Mouse (Mus musculus) forebrain, postnatal 0 days (tissue): ENCODE measurements at regions not wholly inside any gene's neighbourhood (a gene's known extent, or its start where the extent isn't known, plus 50 kb on each side); places are given as distances from the start of the nearest gene placed in this dataset.
A peak's percentile ranks its signal among the peaks of the same experiment; 100 is the strongest.

Experiments used
- ATAC-seq: fragments of 200-750 bp; cut with Nextera tagmentation; 2 replicates; pipeline ENCODE4 v1.8.0; 2017; ENCODE audit warnings: mild to moderate bottlenecking, moderate library complexity
- DNase-seq: peaks from one replicate; pipeline ENCODE4 v3.0.0-alpha.2; 2015
- H3K27ac ChIP-seq: fragments of 300-500 bp; sonication (generic); 2 replicates; pipeline ENCODE4 v1.5.1; 2014; ENCODE audit warnings: low read depth, mild to moderate bottlenecking, antibody characterized with exemption, low read length, moderate library complexity, mixed read lengths
- H3K27me3 ChIP-seq: fragments of 300-500 bp; sonication (generic); 2 replicates; pipeline ENCODE4 v1.6.1; 2014; ENCODE audit warnings: mild to moderate bottlenecking, low read length, mixed read lengths; ENCODE audit not compliant: insufficient read depth
- H3K36me3 ChIP-seq: fragments of 300-500 bp; sonication (generic); 2 replicates; pipeline ENCODE4 v1.6.1; 2014; ENCODE audit warnings: mild to moderate bottlenecking, moderate library complexity; ENCODE audit not compliant: insufficient read depth
- H3K4me1 ChIP-seq: fragments of 300-500 bp; sonication (generic); 2 replicates; pipeline ENCODE4 v1.6.1; 2014; ENCODE audit warnings: antibody characterized with exemption; ENCODE audit not compliant: insufficient read depth
- H3K4me2 ChIP-seq: fragments of 300-500 bp; sonication (generic); 2 replicates; pipeline ENCODE4 v1.6.1; 2014; ENCODE audit warnings: low read depth, mild to moderate bottlenecking, moderate library complexity
- H3K4me3 ChIP-seq: fragments of 300-500 bp; sonication (generic); 2 replicates; pipeline ENCODE4 v1.5.1; 2014; ENCODE audit warnings: low read depth, low read length, mixed read lengths
- H3K9ac ChIP-seq: fragments of 300-500 bp; sonication (generic); 2 replicates; pipeline ENCODE4 v1.6.1; 2014; ENCODE audit warnings: mild to moderate bottlenecking
- H3K9me3 ChIP-seq: fragments of 300-500 bp; sonication (generic); 2 replicates; pipeline ENCODE4 v1.6.1; 2016; ENCODE audit warnings: low read length
- CTCF ChIP-seq: sonication (generic); IDR thresholded peaks from 2 replicates; pipeline ENCODE4 v1.5.1; 2016; ENCODE audit warnings: antibody characterized with exemption, control low read depth, low read depth
- WGBS: fragments of 180-500 bp; shearing (Covaris S2); extraction: QIAGEN DNeasy Blood & Tissue Kit; methylation state at CpG from one replicate; pipeline ENCODE4 v1.1.7; 2014; 5-methylcytosine and 5-hydroxymethylcytosine counted together

- Histone ChIP-seq H3K4me1 (no peaks in the 10 kb centered on the region), H3K4me3 (no peak overlapping the region), H3K27ac (no peak overlapping the region), H3K36me3 (no peaks in the 10 kb centered on the region), H3K9ac (no peak overlapping the region), H3K4me2 (no peak overlapping the region), H3K27me3 (no peaks in the 10 kb centered on the region; the same call in 1 of the 2 replicates), H3K9me3 (no peaks in the 10 kb centered on the region)
- DNase-seq (peak; percentile 86), ATAC-seq (peak; percentile 74)
- TF ChIP-seq CTCF: peak; percentile 91
- 55% methylated on average over 10 of the region's 10 CpGs for WGBS
These were observed 56.4 kb downstream of the Bod1 start for GRCm38 (mm10) chr11:31615107-31615811.

GRCm38 (mm10) chr11:31614394-31614713 lies 57.3 kb downstream of the Bod1 start:
- Histone ChIP-seq H3K4me1 (no peaks in the 10 kb centered on the region), H3K27ac (no peak overlapping the region), H3K36me3 (no peaks in the 10 kb centered on the region), H3K4me3 (no peak overlapping the region), H3K9me3 (no peaks in the 10 kb centered on the region), H3K9ac (no peak overlapping the region), H3K4me2 (no peak overlapping the region), H3K27me3 (no peaks in the 10 kb centered on the region; the same call in 1 of the 2 replicates)
- DNase-seq (no peak), ATAC-seq (no peak)
- 82% methylated on average over 7 of the region's 7 CpGs for whole genome bisulfite sequencing
- TF ChIP-seq CTCF: no peak

- DNase-seq: no peak
- WGBS: 64% methylated on average over 11 of the region's 11 CpGs
- H3K9ac ChIP-seq: no peak overlapping the region
- no peaks in the 10 kb centered on the region for H3K4me1 ChIP-seq
- H3K27ac ChIP-seq: no peak overlapping the region
- H3K36me3 ChIP-seq: no peaks in the 10 kb centered on the region
- H3K9me3 ChIP-seq: no peaks in the 10 kb centered on the region
- TF ChIP-seq CTCF: no peak
- no peak overlapping the region for H3K4me2 ChIP-seq
- no peak for ATAC-seq
- no peaks in the 10 kb centered on the region; the same call in 1 of the 2 replicates for H3K27me3 ChIP-seq
- H3K4me3 ChIP-seq: no peak overlapping the region
These were observed 57.8 kb downstream of the Bod1 start for GRCm38 (mm10) chr11:31613688-31614393.

GRCm38 (mm10) chr11:31608458-31608857 lies 63.2 kb downstream of the Bod1 start:
- ATAC-seq (no peak), DNase-seq (no peak)
- no peaks in the 10 kb centered on the region for H3K36me3 ChIP-seq
- 84% methylated on average over 4 of the region's 4 CpGs for WGBS
- H3K4me1 ChIP-seq: no peaks in the 10 kb centered on the region
- no peak overlapping the region for H3K4me3 ChIP-seq
- no peak overlapping the region for H3K27ac ChIP-seq
- TF ChIP-seq CTCF: no peak
- H3K4me2 ChIP-seq: no peak overlapping the region
- no peaks in the 10 kb centered on the region for H3K27me3 ChIP-seq
- no peak overlapping the region for H3K9ac ChIP-seq
- no peaks in the 10 kb centered on the region for H3K9me3 ChIP-seq

- Histone ChIP-seq H3K9ac (no peak overlapping the region), H3K4me3 (no peak overlapping the region), H3K36me3 (no peaks in the 10 kb centered on the region), H3K4me2 (no peak overlapping the region), H3K27ac (no peak overlapping the region), H3K4me1 (no peaks in the 10 kb centered on the region), H3K27me3 (no peaks in the 10 kb centered on the region), H3K9me3 (no peaks in the 10 kb centered on the region)
- DNase-seq (no peak), ATAC-seq (no peak)
- TF ChIP-seq CTCF: no peak
- 80% methylated on average over 7 of the region's 7 CpGs for WGBS
These were observed 70.2 kb downstream of the Bod1 start for GRCm38 (mm10) chr11:31601499-31601898.

GRCm38 (mm10) chr11:31593604-31594003 lies 78.1 kb downstream of the Bod1 start:
- WGBS: 93% methylated on average over 2 of the region's 2 CpGs

GRCm38 (mm10) chr11:31592061-31592460 lies 79.6 kb downstream of the Bod1 start:
- Histone ChIP-seq H3K27ac (no peak overlapping the region), H3K27me3 (no peaks in the 10 kb centered on the region), H3K36me3 (no peaks in the 10 kb centered on the region), H3K4me1 (no peaks in the 10 kb centered on the region), H3K9ac (no peak overlapping the region), H3K4me2 (no peak overlapping the region), H3K9me3 (no peaks in the 10 kb centered on the region), H3K4me3 (no peak overlapping the region)
- DNase-seq (no peak), ATAC-seq (no peak)
- WGBS: 88% methylated on average over 11 of the region's 11 CpGs
- TF ChIP-seq CTCF: no peak

More at GRCm38 (mm10) chr11:31593604-31594003, 78.1 kb downstream of the Bod1 start:
- H3K36me3 ChIP-seq: no peaks in the 10 kb centered on the region
- DNase-seq (no peak), ATAC-seq (no peak)
- H3K27me3 ChIP-seq: no peaks in the 10 kb centered on the region
- TF ChIP-seq CTCF: no peak
- no peaks in the 10 kb centered on the region for H3K4me1 ChIP-seq
- H3K9ac ChIP-seq: no peak overlapping the region
- no peak overlapping the region for H3K27ac ChIP-seq
- no peak overlapping the region for H3K4me2 ChIP-seq
- no peak overlapping the region for H3K4me3 ChIP-seq
- H3K9me3 ChIP-seq: no peaks in the 10 kb centered on the region
